Mouse (Mus musculus): ENCODE measurements at regions not wholly inside any gene's neighbourhood (a gene's known extent, or its start where the extent isn't known, plus 50 kb on each side); places are given as distances from the start of the nearest gene placed in this dataset.

- DNase-seq (ENCODE audit: low read depth), result peak; percentile 18
Observed at GRCm38 (mm10) chr17:53343842-53344241, 119.3 kb downstream of the Efhb start.

- no peak for DNase-seq (ENCODE audit: low read depth)
Observed at GRCm38 (mm10) chr17:53323016-53323415, 140.1 kb downstream of the Efhb start.
